Mouse (Mus musculus): ENCODE measurements around the gene Lyrm9. TPM values are rescaled to one million over a fixed set of nuclear protein-coding genes. Genes with fewer than 3 reads are reported as not detected.

Lyrm9 gene
- 16.3 and 17.7 TPM in 2 replicates for polyA plus RNA-seq (2015; fragmentation: Nextera tagmentation; extraction: Ambion mirVana)

- Histone ChIP-seq H3K4me3 (ENCODE audit: low read length) (peak within 1 kb of the TSS; percentile 70), H3K4me1 (replicated peaks; ENCODE audit: control insufficient read depth, insufficient read depth, low read length) (peaks cover 20% of the 10 kb centered on the region), H3K27me3 (ENCODE audit: control insufficient read depth, insufficient read depth, low read depth, low read length) (no peaks in the 10 kb centered on the region), H3K9me3 (ENCODE audit: control insufficient read depth, low read length) (no peaks in the 10 kb centered on the region), H3K36me3 (ENCODE audit: control insufficient read depth, insufficient read depth, low read length) (no peaks in the 10 kb centered on the region), H3K9ac (ENCODE audit: low read length) (peak within 1 kb of the TSS; percentile 83), H3K4me2 (ENCODE audit: low read depth, low read length) (peak within 1 kb of the TSS; percentile 81), H3K27ac (ENCODE audit: low read length) (peak within 1 kb of the TSS; percentile 45; the same call in 1 of the 2 replicates)
- ATAC-seq (ENCODE audit: low read depth) = peak; percentile 94
- 0% methylated on average over 38 of the region's 51 CpGs for WGBS
Measured at GRCm38 (mm10) chr11:78826442-78827013, at the start of gene Lyrm9. Lyrm9 (plus strand) TSS chr11:78826584.

- Histone ChIP-seq H3K4me3 (ENCODE audit: low read length) (no peak overlapping the region), H3K36me3 (ENCODE audit: control insufficient read depth, insufficient read depth, low read length) (no peaks in the 10 kb centered on the region), H3K27ac (ENCODE audit: low read length) (no peak overlapping the region), H3K4me2 (ENCODE audit: low read depth, low read length) (no peak overlapping the region), H3K9me3 (ENCODE audit: control insufficient read depth, low read length) (no peaks in the 10 kb centered on the region), H3K9ac (ENCODE audit: low read length) (no peak overlapping the region), H3K27me3 (ENCODE audit: control insufficient read depth, insufficient read depth, low read depth, low read length) (no peaks in the 10 kb centered on the region), H3K4me1 (replicated peaks; ENCODE audit: control insufficient read depth, insufficient read depth, low read length) (no peaks in the 10 kb centered on the region)
- WGBS = 59% methylated on average over 10 of the region's 10 CpGs
- no peak for ATAC-seq (ENCODE audit: low read depth)
Measured at GRCm38 (mm10) chr11:78777851-78778680, 48.3 kb upstream of the Lyrm9 start.

GRCm38 (mm10) chr11:78780002-78780401, 46.4 kb upstream of the Lyrm9 start:
- Histone ChIP-seq H3K27me3 (ENCODE audit: control insufficient read depth, insufficient read depth, low read depth, low read length) (no peaks in the 10 kb centered on the region), H3K4me1 (replicated peaks; ENCODE audit: control insufficient read depth, insufficient read depth, low read length) (no peaks in the 10 kb centered on the region), H3K4me2 (ENCODE audit: low read depth, low read length) (no peak overlapping the region), H3K27ac (ENCODE audit: low read length) (no peak overlapping the region), H3K4me3 (ENCODE audit: low read length) (no peak overlapping the region), H3K9me3 (ENCODE audit: control insufficient read depth, low read length) (no peaks in the 10 kb centered on the region), H3K36me3 (ENCODE audit: control insufficient read depth, insufficient read depth, low read length) (no peaks in the 10 kb centered on the region), H3K9ac (ENCODE audit: low read length) (no peak overlapping the region)
- 94% methylated on average over 3 of the region's 3 CpGs for WGBS
- no peak for ATAC-seq (ENCODE audit: low read depth)

GRCm38 (mm10) chr11:78780571-78780970, 45.8 kb upstream of the Lyrm9 start:
- Histone ChIP-seq H3K36me3 (ENCODE audit: control insufficient read depth, insufficient read depth, low read length) (no peaks in the 10 kb centered on the region), H3K27me3 (ENCODE audit: control insufficient read depth, insufficient read depth, low read depth, low read length) (no peaks in the 10 kb centered on the region), H3K4me1 (replicated peaks; ENCODE audit: control insufficient read depth, insufficient read depth, low read length) (no peaks in the 10 kb centered on the region), H3K9ac (ENCODE audit: low read length) (no peak overlapping the region), H3K4me3 (ENCODE audit: low read length) (no peak overlapping the region), H3K27ac (ENCODE audit: low read length) (no peak overlapping the region), H3K9me3 (ENCODE audit: control insufficient read depth, low read length) (no peaks in the 10 kb centered on the region), H3K4me2 (ENCODE audit: low read depth, low read length) (no peak overlapping the region)
- ATAC-seq (ENCODE audit: low read depth) = no peak
- WGBS = 65% methylated on average over 3 of the region's 3 CpGs

- Histone ChIP-seq H3K4me1 (replicated peaks; ENCODE audit: control insufficient read depth, insufficient read depth, low read length) (no peaks in the 10 kb centered on the region), H3K36me3 (ENCODE audit: control insufficient read depth, insufficient read depth, low read length) (no peaks in the 10 kb centered on the region), H3K9me3 (ENCODE audit: control insufficient read depth, low read length) (no peaks in the 10 kb centered on the region), H3K27ac (ENCODE audit: low read length) (no peak overlapping the region), H3K4me2 (ENCODE audit: low read depth, low read length) (no peak overlapping the region), H3K9ac (ENCODE audit: low read length) (no peak overlapping the region), H3K4me3 (ENCODE audit: low read length) (no peak overlapping the region), H3K27me3 (ENCODE audit: control insufficient read depth, insufficient read depth, low read depth, low read length) (no peaks in the 10 kb centered on the region)
- ATAC-seq (ENCODE audit: low read depth) = no peak
- WGBS = 61% methylated on average over 5 of the region's 5 CpGs
Measured at GRCm38 (mm10) chr11:78782326-78782725, 44.1 kb upstream of the Lyrm9 start.

GRCm38 (mm10) chr11:78782791-78783347, 43.5 kb upstream of the Lyrm9 start:
- H3K9me3 ChIP-seq (ENCODE audit: control insufficient read depth, low read length) = no peaks in the 10 kb centered on the region
- H3K4me1 ChIP-seq (replicated peaks; ENCODE audit: control insufficient read depth, insufficient read depth, low read length) = no peaks in the 10 kb centered on the region
- H3K4me2 ChIP-seq (ENCODE audit: low read depth, low read length) = no peak overlapping the region
- H3K36me3 ChIP-seq (ENCODE audit: control insufficient read depth, insufficient read depth, low read length) = no peaks in the 10 kb centered on the region
- no peaks in the 10 kb centered on the region for H3K27me3 ChIP-seq (ENCODE audit: control insufficient read depth, insufficient read depth, low read depth, low read length)
- H3K4me3 ChIP-seq (ENCODE audit: low read length) = no peak overlapping the region
- ATAC-seq (ENCODE audit: low read depth) = no peak
- WGBS = 65% methylated on average over 9 of the region's 9 CpGs
- H3K27ac ChIP-seq (ENCODE audit: low read length) = no peak overlapping the region
- H3K9ac ChIP-seq (ENCODE audit: low read length) = no peak overlapping the region

GRCm38 (mm10) chr11:78786013-78786431, 40.4 kb upstream of the Lyrm9 start:
- Histone ChIP-seq H3K4me2 (ENCODE audit: low read depth, low read length) (no peak overlapping the region), H3K27me3 (ENCODE audit: control insufficient read depth, insufficient read depth, low read depth, low read length) (no peaks in the 10 kb centered on the region), H3K27ac (ENCODE audit: low read length) (no peak overlapping the region), H3K9ac (ENCODE audit: low read length) (no peak overlapping the region), H3K4me3 (ENCODE audit: low read length) (no peak overlapping the region), H3K36me3 (ENCODE audit: control insufficient read depth, insufficient read depth, low read length) (no peaks in the 10 kb centered on the region), H3K9me3 (ENCODE audit: control insufficient read depth, low read length) (no peaks in the 10 kb centered on the region), H3K4me1 (replicated peaks; ENCODE audit: control insufficient read depth, insufficient read depth, low read length) (no peaks in the 10 kb centered on the region)
- 12% methylated on average over 7 of the region's 7 CpGs for WGBS
- ATAC-seq (ENCODE audit: low read depth) = no peak

- H3K4me2 ChIP-seq (ENCODE audit: low read depth, low read length) = no peak overlapping the region
- no peaks in the 10 kb centered on the region for H3K27me3 ChIP-seq (ENCODE audit: control insufficient read depth, insufficient read depth, low read depth, low read length)
- no peak for ATAC-seq (ENCODE audit: low read depth)
- no peaks in the 10 kb centered on the region for H3K36me3 ChIP-seq (ENCODE audit: control insufficient read depth, insufficient read depth, low read length)
- no peaks in the 10 kb centered on the region for H3K9me3 ChIP-seq (ENCODE audit: control insufficient read depth, low read length)
- H3K4me3 ChIP-seq (ENCODE audit: low read length) = no peak overlapping the region
- WGBS = 86% methylated on average over 11 of the region's 11 CpGs
- H3K4me1 ChIP-seq (replicated peaks; ENCODE audit: control insufficient read depth, insufficient read depth, low read length) = peaks cover 7% of the 10 kb centered on the region; the same call in 1 of the 2 replicates
- H3K9ac ChIP-seq (ENCODE audit: low read length) = no peak overlapping the region
- no peak overlapping the region for H3K27ac ChIP-seq (ENCODE audit: low read length)
Measured at GRCm38 (mm10) chr11:78789370-78790060, 36.9 kb upstream of the Lyrm9 start.

- Histone ChIP-seq H3K27ac (ENCODE audit: low read length) (no peak overlapping the region), H3K4me2 (ENCODE audit: low read depth, low read length) (no peak overlapping the region), H3K4me1 (replicated peaks; ENCODE audit: control insufficient read depth, insufficient read depth, low read length) (peaks cover 7% of the 10 kb centered on the region; the same call in 1 of the 2 replicates), H3K9ac (ENCODE audit: low read length) (no peak overlapping the region), H3K27me3 (ENCODE audit: control insufficient read depth, insufficient read depth, low read depth, low read length) (no peaks in the 10 kb centered on the region), H3K4me3 (ENCODE audit: low read length) (no peak overlapping the region), H3K36me3 (ENCODE audit: control insufficient read depth, insufficient read depth, low read length) (no peaks in the 10 kb centered on the region), H3K9me3 (ENCODE audit: control insufficient read depth, low read length) (no peaks in the 10 kb centered on the region)
- peak; percentile 78 for ATAC-seq (ENCODE audit: low read depth)
- 25% methylated on average over 4 of the region's 4 CpGs for whole genome bisulfite sequencing
Measured at GRCm38 (mm10) chr11:78791582-78791981, 34.8 kb upstream of the Lyrm9 start.

Data from lung, embryonic 16.5 days (tissue).